Mouse (Mus musculus) olfactory bulb, adult 2 months (tissue): ENCODE measurements around the gene Ccdc194. TPM values are rescaled to one million over a fixed set of nuclear protein-coding genes. Genes with fewer than 3 reads are reported as not detected.
"Not testable (repeated sequence)": the region's sequence is repeated elsewhere in the genome, so short reads cannot be mapped to it uniquely, and the experiment has no call there.

Source experiments
- H3K27ac ChIP-seq: fragments of 200-500 bp; 2 replicates; pipeline ENCODE4 v1.5.1; 2012; ENCODE audit warnings: low read depth, low read length; ENCODE audit not compliant: insufficient read depth
- H3K4me1 ChIP-seq: fragments of 200-500 bp; 2 replicates; pipeline ENCODE4 v1.6.1; 2012; ENCODE audit warnings: low read length; ENCODE audit not compliant: control insufficient read depth, insufficient read depth
- H3K4me3 ChIP-seq: fragments of 200-500 bp; 2 replicates; pipeline ENCODE4 v1.5.1; 2012; ENCODE audit warnings: mild to moderate bottlenecking, low read depth, low read length, moderate library complexity; ENCODE audit not compliant: insufficient read depth
- CTCF ChIP-seq: fragments of 200-500 bp; IDR thresholded peaks from 2 replicates; pipeline ENCODE4 v1.5.1; 2012; ENCODE audit warnings: low read depth, mild to moderate bottlenecking, low read length, moderate library complexity; ENCODE audit not compliant: insufficient read depth
- POLR2A ChIP-seq: fragments of 200-500 bp; IDR thresholded peaks from 2 replicates; pipeline ENCODE4 v1.6.1; 2012; ENCODE audit warnings: mild to moderate bottlenecking, low read depth, low read length, moderate library complexity; ENCODE audit not compliant: insufficient read depth
- WGBS: fragments of 180-500 bp; shearing (Covaris S2); methylation state at CpG from one replicate; pipeline ENCODE4 v1.1.7; 2018; 5-methylcytosine and 5-hydroxymethylcytosine counted together
- polyA plus RNA-seq: library from polyadenylated mRNA; stranded (reverse); fragments of >200 nt; gene quantifications from 2 replicates; pipeline ENCODE4 v1.2.4, GENCODE M21; 2012; ENCODE audit warnings: low replicate concordance; ENCODE audit not compliant: missing spikeins, insufficient read depth, insufficient read length

Ccdc194 gene
- polyA plus RNA-seq, 1 experiment, result not detected

GRCm38 (mm10) chr8:71537028-71537867 lies 11.7 kb upstream of the Ccdc194 start, which contains the start of gene Bst2:
Gene Bst2, minus strand, starts transcription at chr8:71537456.
- TF ChIP-seq POLR2A, result no peak
- TF ChIP-seq CTCF, result no peak
- H3K27ac ChIP-seq, result no peak within 1 kb of the TSS
- peak within 1 kb of the TSS; percentile 46 for H3K4me3 ChIP-seq
- 7% methylated on average over 37 of the region's 37 CpGs for WGBS
- H3K4me1 ChIP-seq, result peaks cover 10% of the 10 kb centered on the region

- peaks cover 10% of the 10 kb centered on the region for H3K4me1 ChIP-seq
- H3K27ac ChIP-seq, result no peak overlapping the region
- H3K4me3 ChIP-seq, result no peak overlapping the region
- TF ChIP-seq CTCF (no peak), POLR2A (no peak)
- 79% methylated on average over 5 of the region's 5 CpGs for WGBS
These were observed 10.2 kb upstream of the Ccdc194 start for GRCm38 (mm10) chr8:71535663-71536062.

DNA sequence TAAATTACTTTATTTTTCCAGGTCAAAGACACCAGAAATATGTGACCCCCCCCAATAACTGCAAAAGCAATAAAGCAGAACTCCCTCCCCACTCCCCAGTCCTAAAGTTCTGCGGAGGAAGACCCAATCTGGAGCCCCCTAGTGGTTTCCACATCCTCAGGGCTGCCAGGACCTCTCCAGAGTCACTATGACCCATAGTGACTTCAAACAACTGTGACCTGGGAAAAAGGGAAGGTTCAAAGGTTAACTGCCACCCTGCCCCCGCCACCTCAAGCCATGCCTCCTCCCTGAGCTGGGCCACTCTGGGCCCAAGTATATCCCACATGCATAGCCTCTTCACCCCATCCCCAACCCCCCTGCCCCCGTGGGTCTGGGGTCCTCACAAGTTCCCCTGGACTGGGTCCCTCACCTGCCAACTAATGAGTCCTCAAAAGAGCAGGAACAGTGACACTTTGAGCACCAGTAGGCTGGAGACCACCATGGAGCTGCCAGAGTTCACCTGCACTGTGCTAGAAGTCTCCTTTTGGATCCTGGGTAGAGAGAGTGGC lies 8.8 kb upstream of the Ccdc194 start:
- Histone ChIP-seq H3K4me3 (no peak overlapping the region), H3K4me1 (peaks cover 10% of the 10 kb centered on the region), H3K27ac (no peak overlapping the region)
- TF ChIP-seq POLR2A (no peak), CTCF (no peak)
- 46% methylated on average over 3 of the region's 3 CpGs for WGBS

GRCm38 (mm10) chr8:71530735-71531467 lies 5.4 kb upstream of the Ccdc194 start:
- WGBS, result 72% methylated on average over 8 of the region's 12 CpGs
- not testable (repeated sequence) for H3K4me1 ChIP-seq, H3K4me3 ChIP-seq, H3K27ac ChIP-seq

DNA sequence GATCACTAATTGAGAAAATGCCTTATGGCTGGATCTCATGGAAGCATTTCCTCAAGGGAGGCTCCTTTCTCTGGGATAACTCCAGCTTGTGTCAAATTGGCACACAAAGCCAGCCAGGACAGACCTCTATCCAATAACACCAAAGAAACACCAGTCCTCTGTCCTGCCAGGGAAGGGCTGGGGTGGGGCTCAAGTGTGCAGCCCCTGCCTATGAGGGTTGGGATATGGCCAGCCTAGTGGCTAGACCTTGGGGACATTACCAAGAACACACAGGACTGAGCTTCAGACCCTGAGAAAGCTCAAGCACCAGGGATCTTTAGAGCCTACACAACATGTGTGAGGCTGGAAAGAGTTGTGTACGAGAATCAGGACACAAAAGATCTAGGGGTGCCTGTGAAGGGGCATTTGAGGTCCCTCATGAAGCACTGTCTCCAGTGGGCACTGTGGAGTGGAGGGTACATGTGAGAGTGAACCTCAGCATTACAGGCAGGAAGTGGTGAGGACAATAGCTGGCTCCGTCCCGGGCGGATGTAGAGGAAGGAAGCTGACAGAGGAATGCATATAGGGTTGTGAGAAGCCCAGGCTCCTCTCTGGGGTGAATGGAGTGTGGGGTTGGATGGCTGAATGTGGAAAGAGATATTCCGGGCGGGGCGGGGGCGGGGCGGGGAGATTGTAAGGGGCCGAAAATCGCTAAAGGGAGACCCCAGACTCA lies 3.0 kb upstream of the Ccdc194 start:
- peaks cover 3% of the 10 kb centered on the region for H3K4me1 ChIP-seq
- H3K4me3 ChIP-seq, result no peak overlapping the region
- H3K27ac ChIP-seq, result no peak overlapping the region
- no peak for TF ChIP-seq CTCF
- no peak for TF ChIP-seq POLR2A
- WGBS, result 85% methylated on average over 11 of the region's 11 CpGs

DNA sequence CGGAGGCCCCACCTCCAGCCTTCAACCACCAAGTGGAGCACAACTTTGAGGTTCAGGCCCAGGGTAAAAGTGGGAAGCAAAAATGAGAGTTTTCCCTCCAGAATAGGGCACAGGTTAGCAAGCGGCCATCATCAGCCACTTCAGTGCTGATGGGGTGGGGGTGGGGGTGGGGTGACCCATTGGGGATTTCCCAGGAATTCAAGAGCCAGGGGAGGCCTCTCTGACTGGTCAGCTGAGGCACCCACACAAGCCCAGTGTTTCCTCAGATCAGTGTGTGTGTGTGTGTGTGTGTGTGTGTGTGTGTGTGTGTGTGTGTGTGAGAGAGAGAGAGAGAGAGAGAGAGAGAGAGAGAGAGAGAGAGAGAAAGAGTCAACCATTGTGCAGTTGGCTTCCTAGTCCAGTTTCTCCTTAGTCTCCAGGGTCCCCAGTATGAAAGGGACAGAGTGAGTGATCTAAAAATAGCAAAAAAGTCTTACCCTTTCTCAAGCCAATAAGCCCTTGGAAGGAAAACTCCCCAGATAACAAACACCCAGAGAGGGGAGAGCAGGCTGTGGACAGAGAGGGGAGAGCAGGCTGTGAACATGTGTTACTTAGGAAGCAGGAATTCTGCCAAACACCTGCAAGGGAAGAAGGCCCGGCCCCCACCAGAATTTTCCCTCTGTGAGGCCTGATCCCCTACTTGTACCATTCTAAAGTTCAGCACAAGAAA lies 1.8 kb upstream of the Ccdc194 start:
- TF ChIP-seq POLR2A, result no peak
- TF ChIP-seq CTCF, result no peak
- 79% methylated on average over 3 of the region's 3 CpGs for WGBS
- Histone ChIP-seq H3K4me3 (no peak overlapping the region), H3K4me1 (peaks cover 3% of the 10 kb centered on the region), H3K27ac (no peak overlapping the region)

DNA sequence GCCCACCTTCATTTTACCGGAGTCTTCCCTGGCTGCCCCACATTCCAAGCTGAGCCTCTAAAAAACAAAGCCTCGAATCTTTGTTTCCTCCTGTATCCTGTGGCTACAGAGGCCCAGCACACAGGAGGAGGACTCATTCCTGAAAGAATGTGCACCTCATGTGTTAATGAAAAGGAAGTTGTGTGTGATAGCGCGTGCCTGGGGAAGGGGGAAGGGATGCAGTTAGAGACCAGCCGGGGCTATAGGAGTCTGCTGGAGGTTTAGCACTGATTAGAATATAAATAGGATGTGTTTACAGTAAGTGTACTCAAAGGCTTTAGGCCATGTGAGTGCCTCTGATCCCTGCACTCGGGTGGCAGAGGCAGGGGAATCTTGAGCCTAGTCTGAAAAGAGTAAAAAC lies 761 bp upstream of the Ccdc194 start:
- Histone ChIP-seq H3K4me3 (no peak overlapping the region), H3K27ac (no peak overlapping the region), H3K4me1 (peaks cover 6% of the 10 kb centered on the region)
- WGBS, result 58% methylated on average over 6 of the region's 6 CpGs
- TF ChIP-seq CTCF, result no peak
- TF ChIP-seq POLR2A, result no peak

DNA sequence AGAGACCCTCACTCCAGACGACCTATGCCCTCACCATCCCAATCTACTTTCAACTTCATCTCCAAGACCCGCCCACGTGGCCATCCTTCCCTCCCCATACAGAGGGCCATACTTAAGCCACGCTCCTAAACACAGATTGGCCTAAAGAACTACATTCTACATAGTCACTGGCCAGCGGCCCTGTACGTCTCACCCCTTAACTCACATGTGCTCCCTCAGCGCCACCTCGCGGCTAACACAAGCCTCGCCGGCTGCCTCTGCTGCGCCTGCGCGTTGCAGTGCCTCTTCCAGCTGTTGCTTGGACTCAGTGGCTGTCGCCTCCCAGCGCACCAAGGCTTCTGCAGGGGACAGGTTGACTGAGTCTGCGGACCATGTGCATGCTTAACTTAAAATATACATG lies 3.9 kb downstream of the Ccdc194 start:
- WGBS, result 3% methylated on average over 17 of the region's 17 CpGs
- Histone ChIP-seq H3K4me3 (no peak overlapping the region), H3K27ac (no peak overlapping the region)

More for the DNA sequence above, 3.9 kb downstream of the Ccdc194 start:
- H3K4me1 ChIP-seq, result peaks cover 6% of the 10 kb centered on the region
- TF ChIP-seq POLR2A, result no peak
- peak; percentile 67 for TF ChIP-seq CTCF
